Mouse (Mus musculus): ENCODE measurements around the gene Kcnk7. TPM values are rescaled to one million over a fixed set of nuclear protein-coding genes. Genes with fewer than 3 reads are reported as not detected.

Gene Kcnk7
- polyA plus RNA-seq, 1 experiment from 2014 or later, result not detected

DNA sequence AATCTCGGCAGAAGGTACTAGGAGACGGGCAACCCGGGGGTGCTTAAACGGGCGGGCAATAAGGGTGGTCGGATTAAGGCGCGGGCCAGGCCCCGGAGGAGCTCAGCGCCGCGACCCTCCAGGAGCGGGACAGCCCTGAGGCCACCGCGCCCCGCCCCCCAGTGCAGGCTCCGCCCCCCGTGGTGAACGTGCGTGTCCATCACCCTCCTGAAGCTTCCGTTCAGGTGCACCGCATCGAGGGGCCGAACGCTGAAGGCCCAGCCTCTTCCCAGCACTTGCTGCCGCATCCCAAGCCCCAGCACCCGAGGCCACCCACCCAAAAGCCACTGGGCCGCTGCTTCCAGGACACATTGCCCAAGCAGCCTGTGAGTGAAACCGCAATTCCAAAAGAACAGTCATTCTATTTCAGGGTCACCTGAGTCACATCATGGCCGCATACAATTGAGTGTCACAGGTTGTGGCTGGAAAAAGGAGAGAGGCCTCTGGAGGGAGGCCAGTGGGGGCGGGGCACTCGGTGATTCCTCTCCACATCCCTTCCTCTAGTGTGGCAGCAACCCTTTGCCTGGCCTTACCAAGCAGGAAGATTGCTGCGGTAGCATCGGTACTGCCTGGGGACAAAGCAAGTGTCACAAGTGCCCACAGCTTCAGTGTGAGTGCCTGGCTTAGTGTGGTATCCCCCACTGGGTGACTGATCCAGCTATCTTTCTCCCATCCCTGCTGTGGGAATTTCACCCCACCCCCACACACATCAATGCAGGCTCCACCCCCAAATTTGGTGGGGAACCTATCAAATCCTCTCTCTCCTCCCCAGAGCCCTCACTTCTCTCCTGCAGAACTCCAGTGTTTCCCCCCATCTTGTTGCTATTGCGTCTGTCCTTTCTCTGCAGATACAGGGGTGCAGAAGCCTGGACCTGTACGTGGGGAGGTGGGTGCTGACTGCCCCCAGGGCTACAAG, 41.9 kb downstream of the Kcnk7 start:
- Histone ChIP-seq H3K27ac (replicated peaks; ENCODE audit: low read depth, low read length) (no peak overlapping the region), H3K27me3 (ENCODE audit: control insufficient read depth, insufficient read depth, low read length) (peaks cover 29% of the 10 kb centered on the region), H3K4me2 (ENCODE audit: low read depth, severe bottlenecking) (peak overlapping the region; percentile 61), H3K4me1 (ENCODE audit: control insufficient read depth, insufficient read depth, low read length) (peaks cover 28% of the 10 kb centered on the region), H3K9me3 (ENCODE audit: control insufficient read depth, low read length) (no peaks in the 10 kb centered on the region), H3K4me3 (ENCODE audit: low read depth, low read length) (peak overlapping the region; percentile 26), H3K9ac (ENCODE audit: low read length) (peak overlapping the region; percentile 53; the same call in 1 of the 2 replicates), H3K36me3 (ENCODE audit: control insufficient read depth, insufficient read depth, low read length) (peaks cover 2% of the 10 kb centered on the region; the same call in 1 of the 2 replicates)
- ATAC-seq (ENCODE audit: insufficient number of reproducible peaks, low FRiP score, low TSS enrichment, low read depth) (no peak), DNase-seq (ENCODE audit: low spot score) (peak; percentile 42)
- 5% methylated on average over 36 of the region's 36 CpGs for WGBS

- Histone ChIP-seq H3K27me3 (ENCODE audit: control insufficient read depth, insufficient read depth, low read length) (peaks cover 35% of the 10 kb centered on the region), H3K4me2 (ENCODE audit: low read depth, severe bottlenecking) (no peak overlapping the region), H3K9ac (ENCODE audit: low read length) (no peak overlapping the region), H3K27ac (replicated peaks; ENCODE audit: low read depth, low read length) (no peak overlapping the region), H3K4me3 (ENCODE audit: low read depth, low read length) (no peak overlapping the region), H3K4me1 (ENCODE audit: control insufficient read depth, insufficient read depth, low read length) (peaks cover 29% of the 10 kb centered on the region), H3K36me3 (ENCODE audit: control insufficient read depth, insufficient read depth, low read length) (peaks cover 2% of the 10 kb centered on the region; the same call in 1 of the 2 replicates), H3K9me3 (ENCODE audit: control insufficient read depth, low read length) (no peaks in the 10 kb centered on the region)
- ATAC-seq (ENCODE audit: insufficient number of reproducible peaks, low FRiP score, low TSS enrichment, low read depth), result no peak
- WGBS, result 40% methylated on average over 12 of the region's 12 CpGs
- DNase-seq (ENCODE audit: low spot score), result no peak
Measured at GRCm38 (mm10) chr19:5746907-5747363, 42.8 kb downstream of the Kcnk7 start.

GRCm38 (mm10) chr19:5749476-5749875, 45.3 kb downstream of the Kcnk7 start:
- DNase-seq (ENCODE audit: low spot score) (no peak), ATAC-seq (ENCODE audit: insufficient number of reproducible peaks, low FRiP score, low TSS enrichment, low read depth) (no peak)
- H3K4me1 ChIP-seq (ENCODE audit: control insufficient read depth, insufficient read depth, low read length), result peaks cover 23% of the 10 kb centered on the region
- WGBS, result 86% methylated on average over 6 of the region's 6 CpGs
- H3K9me3 ChIP-seq (ENCODE audit: control insufficient read depth, low read length), result no peaks in the 10 kb centered on the region
- H3K27me3 ChIP-seq (ENCODE audit: control insufficient read depth, insufficient read depth, low read length), result peaks cover 34% of the 10 kb centered on the region
- H3K9ac ChIP-seq (ENCODE audit: low read length), result no peak overlapping the region
- H3K4me2 ChIP-seq (ENCODE audit: low read depth, severe bottlenecking), result no peak overlapping the region
- peaks cover 2% of the 10 kb centered on the region; the same call in 1 of the 2 replicates for H3K36me3 ChIP-seq (ENCODE audit: control insufficient read depth, insufficient read depth, low read length)
- H3K4me3 ChIP-seq (ENCODE audit: low read depth, low read length), result no peak overlapping the region
- no peak overlapping the region for H3K27ac ChIP-seq (replicated peaks; ENCODE audit: low read depth, low read length)

GRCm38 (mm10) chr19:5750951-5751350, 46.8 kb downstream of the Kcnk7 start:
- Histone ChIP-seq H3K27ac (replicated peaks; ENCODE audit: low read depth, low read length) (no peak overlapping the region), H3K27me3 (ENCODE audit: control insufficient read depth, insufficient read depth, low read length) (peaks cover 26% of the 10 kb centered on the region), H3K4me1 (ENCODE audit: control insufficient read depth, insufficient read depth, low read length) (peaks cover 15% of the 10 kb centered on the region), H3K4me2 (ENCODE audit: low read depth, severe bottlenecking) (peak overlapping the region; percentile 26; the same call in 1 of the 2 replicates), H3K4me3 (ENCODE audit: low read depth, low read length) (no peak overlapping the region; the same call in 1 of the 2 replicates), H3K36me3 (ENCODE audit: control insufficient read depth, insufficient read depth, low read length) (no peaks in the 10 kb centered on the region), H3K9me3 (ENCODE audit: control insufficient read depth, low read length) (no peaks in the 10 kb centered on the region), H3K9ac (ENCODE audit: low read length) (no peak overlapping the region)
- ATAC-seq (ENCODE audit: insufficient number of reproducible peaks, low FRiP score, low TSS enrichment, low read depth), result no peak
- WGBS, result 5% methylated on average over 22 of the region's 22 CpGs
- DNase-seq (ENCODE audit: low spot score), result peak; percentile 56

DNA sequence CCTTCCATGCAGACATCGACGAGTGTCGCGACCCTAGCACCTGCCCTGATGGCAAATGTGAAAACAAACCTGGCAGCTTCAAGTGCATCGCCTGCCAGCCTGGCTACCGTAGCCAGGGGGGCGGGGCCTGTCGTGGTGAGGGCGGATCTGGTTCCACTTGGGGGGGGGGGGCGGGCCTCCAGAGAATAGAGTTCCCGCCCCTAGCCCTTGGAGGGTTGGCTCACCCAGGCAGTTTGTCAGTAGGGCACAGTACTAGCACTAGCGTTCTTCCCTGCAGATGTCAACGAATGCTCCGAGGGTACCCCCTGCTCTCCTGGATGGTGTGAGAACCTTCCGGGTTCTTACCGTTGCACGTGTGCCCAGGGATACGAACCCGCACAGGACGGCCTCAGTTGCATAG, 47.6 kb downstream of the Kcnk7 start:
- H3K9ac ChIP-seq (ENCODE audit: low read length), result no peak overlapping the region
- DNase-seq (ENCODE audit: low spot score), result peak; percentile 50

GRCm38 (mm10) chr19:5756321-5756985, 52.3 kb downstream of the Kcnk7 start:
- Histone ChIP-seq H3K9ac (ENCODE audit: low read length) (peak overlapping the region; percentile 28; the same call in 1 of the 2 replicates), H3K36me3 (ENCODE audit: control insufficient read depth, insufficient read depth, low read length) (peaks cover 23% of the 10 kb centered on the region)

More for the DNA sequence above, 47.6 kb downstream of the Kcnk7 start:
- Histone ChIP-seq H3K27me3 (ENCODE audit: control insufficient read depth, insufficient read depth, low read length) (peaks cover 29% of the 10 kb centered on the region), H3K4me3 (ENCODE audit: low read depth, low read length) (no peak overlapping the region), H3K4me2 (ENCODE audit: low read depth, severe bottlenecking) (peak overlapping the region; percentile 26; the same call in 1 of the 2 replicates), H3K27ac (replicated peaks; ENCODE audit: low read depth, low read length) (no peak overlapping the region), H3K4me1 (ENCODE audit: control insufficient read depth, insufficient read depth, low read length) (peaks cover 16% of the 10 kb centered on the region), H3K9me3 (ENCODE audit: control insufficient read depth, low read length) (no peaks in the 10 kb centered on the region), H3K36me3 (ENCODE audit: control insufficient read depth, insufficient read depth, low read length) (no peaks in the 10 kb centered on the region)
- no peak for ATAC-seq (ENCODE audit: insufficient number of reproducible peaks, low FRiP score, low TSS enrichment, low read depth)
- 6% methylated on average over 20 of the region's 20 CpGs for WGBS

More at GRCm38 (mm10) chr19:5756321-5756985, 52.3 kb downstream of the Kcnk7 start:
- peak overlapping the region; percentile 17 for H3K4me3 ChIP-seq (ENCODE audit: low read depth, low read length)
- DNase-seq (ENCODE audit: low spot score) (peak; percentile 32), ATAC-seq (ENCODE audit: insufficient number of reproducible peaks, low FRiP score, low TSS enrichment, low read depth) (no peak)
- H3K4me1 ChIP-seq (ENCODE audit: control insufficient read depth, insufficient read depth, low read length), result peaks cover 14% of the 10 kb centered on the region
- H3K27me3 ChIP-seq (ENCODE audit: control insufficient read depth, insufficient read depth, low read length), result peaks cover 36% of the 10 kb centered on the region
- peak overlapping the region; percentile 48 for H3K4me2 ChIP-seq (ENCODE audit: low read depth, severe bottlenecking)
- no peaks in the 10 kb centered on the region for H3K9me3 ChIP-seq (ENCODE audit: control insufficient read depth, low read length)
- no peak overlapping the region for H3K27ac ChIP-seq (replicated peaks; ENCODE audit: low read depth, low read length)
- 6% methylated on average over 27 of the region's 29 CpGs for WGBS

Small RNA genes lying within 50 kb of the gene (microRNA-seq; reads per million reads assigned to microRNA genes)
- not detected for gene Mir6987

Other genes with a start within 250 kb of the Kcnk7 start
- gene Ccdc85b, start 246.5 kb upstream of the Kcnk7 start, polyA plus RNA-seq (2014; fragmentation: Nextera tagmentation; extraction: Ambion mirVana), result 7.9 and 9.2 TPM in 2 replicates
- 113 and 116 TPM in 2 replicates for gene Fibp, start 243.8 kb upstream of the Kcnk7 start, polyA plus RNA-seq (2014; fragmentation: Nextera tagmentation; extraction: Ambion mirVana)
- gene Ctsw, start 235.9 kb upstream of the Kcnk7 start, polyA plus RNA-seq (2014; fragmentation: Nextera tagmentation; extraction: Ambion mirVana), result 0.72 and 1.0 TPM in 2 replicates
- 100 and 105 TPM in 2 replicates for gene Efemp2, start 230.4 kb upstream of the Kcnk7 start, polyA plus RNA-seq (2014; fragmentation: Nextera tagmentation; extraction: Ambion mirVana)
- 37.0 and 39.7 TPM in 2 replicates for gene Mus81, start 216.0 kb upstream of the Kcnk7 start, polyA plus RNA-seq (2014; fragmentation: Nextera tagmentation; extraction: Ambion mirVana)
- 3,315 and 3,495 TPM in 2 replicates for gene Cfl1, start 213.9 kb upstream of the Kcnk7 start, polyA plus RNA-seq (2014; fragmentation: Nextera tagmentation; extraction: Ambion mirVana)
- 0.35 TPM in 1 of 2 replicates, not detected in the other for gene 1700020D05Rik, start 200.6 kb upstream of the Kcnk7 start, polyA plus RNA-seq (2014; fragmentation: Nextera tagmentation; extraction: Ambion mirVana)
- 8.6 and 9.0 TPM in 2 replicates for gene Snx32, start 193.8 kb upstream of the Kcnk7 start, polyA plus RNA-seq (2014; fragmentation: Nextera tagmentation; extraction: Ambion mirVana)
- 0.74 and 0.79 TPM in 2 replicates for gene Ovol1, start 143.7 kb upstream of the Kcnk7 start, polyA plus RNA-seq (2014; fragmentation: Nextera tagmentation; extraction: Ambion mirVana)
- gene Ap5b1, start 136.3 kb upstream of the Kcnk7 start, polyA plus RNA-seq (2014; fragmentation: Nextera tagmentation; extraction: Ambion mirVana), result 1.2 and 1.4 TPM in 2 replicates
- gene Rnaseh2c, start 102.5 kb upstream of the Kcnk7 start, polyA plus RNA-seq (2014; fragmentation: Nextera tagmentation; extraction: Ambion mirVana), result 173 and 185 TPM in 2 replicates
- gene Kat5, start 94.1 kb upstream of the Kcnk7 start, polyA plus RNA-seq (2014; fragmentation: Nextera tagmentation; extraction: Ambion mirVana), result 33.6 and 36.6 TPM in 2 replicates
- gene Rela, start 66.9 kb upstream of the Kcnk7 start, polyA plus RNA-seq (2014; fragmentation: Nextera tagmentation; extraction: Ambion mirVana), result 40.9 and 41.4 TPM in 2 replicates
- 19.0 and 19.4 TPM in 2 replicates for gene Sipa1, start 40.7 kb upstream of the Kcnk7 start, polyA plus RNA-seq (2014; fragmentation: Nextera tagmentation; extraction: Ambion mirVana)
- 14.9 and 17.4 TPM in 2 replicates for gene Map3k11, start 15.6 kb upstream of the Kcnk7 start, polyA plus RNA-seq (2014; fragmentation: Nextera tagmentation; extraction: Ambion mirVana)
- gene Pcnx3, start 15.5 kb upstream of the Kcnk7 start, polyA plus RNA-seq (2014; fragmentation: Nextera tagmentation; extraction: Ambion mirVana), result 29.1 and 32.2 TPM in 2 replicates
- gene Ehbp1l1, start 21.9 kb downstream of the Kcnk7 start, polyA plus RNA-seq (2014; fragmentation: Nextera tagmentation; extraction: Ambion mirVana), result 5.8 and 6.1 TPM in 2 replicates
- gene Fam89b, start 25.3 kb downstream of the Kcnk7 start, polyA plus RNA-seq (2014; fragmentation: Nextera tagmentation; extraction: Ambion mirVana), result 147 and 152 TPM in 2 replicates
- 3.0 and 9.7 TPM in 2 replicates for gene Ltbp3, start 36.5 kb downstream of the Kcnk7 start, polyA plus RNA-seq (2014; fragmentation: Nextera tagmentation; extraction: Ambion mirVana)
- gene Scyl1, start 67.1 kb downstream of the Kcnk7 start, polyA plus RNA-seq (2014; fragmentation: Nextera tagmentation; extraction: Ambion mirVana), result 65.8 and 66.6 TPM in 2 replicates
- gene Frmd8, start 170.9 kb downstream of the Kcnk7 start, polyA plus RNA-seq (2014; fragmentation: Nextera tagmentation; extraction: Ambion mirVana), result 21.2 and 24.4 TPM in 2 replicates
- gene Slc25a45, start 173.4 kb downstream of the Kcnk7 start, polyA plus RNA-seq (2014; fragmentation: Nextera tagmentation; extraction: Ambion mirVana), result 1.5 TPM in 2 replicates
- gene Tigd3, start 189.8 kb downstream of the Kcnk7 start, polyA plus RNA-seq (2014; fragmentation: Nextera tagmentation; extraction: Ambion mirVana), result 4.7 and 5.1 TPM in 2 replicates
- gene Dpf2, start 208.6 kb downstream of the Kcnk7 start, polyA plus RNA-seq (2014; fragmentation: Nextera tagmentation; extraction: Ambion mirVana), result 209 and 218 TPM in 2 replicates
- 1.5 and 2.2 TPM in 2 replicates for gene Cdc42ep2, start 220.4 kb downstream of the Kcnk7 start, polyA plus RNA-seq (2014; fragmentation: Nextera tagmentation; extraction: Ambion mirVana)